Mouse (Mus musculus): ENCODE results near the gene Inhbe. TPM values are rescaled to one million over a fixed set of nuclear protein-coding genes. Genes with fewer than 3 reads are reported as not detected.
A peak's percentile ranks its signal among the peaks of the same experiment; 100 is the strongest.

The Inhbe gene
- polyA plus RNA-seq, 2 experiments from 2014 or later = not detected

DNA sequence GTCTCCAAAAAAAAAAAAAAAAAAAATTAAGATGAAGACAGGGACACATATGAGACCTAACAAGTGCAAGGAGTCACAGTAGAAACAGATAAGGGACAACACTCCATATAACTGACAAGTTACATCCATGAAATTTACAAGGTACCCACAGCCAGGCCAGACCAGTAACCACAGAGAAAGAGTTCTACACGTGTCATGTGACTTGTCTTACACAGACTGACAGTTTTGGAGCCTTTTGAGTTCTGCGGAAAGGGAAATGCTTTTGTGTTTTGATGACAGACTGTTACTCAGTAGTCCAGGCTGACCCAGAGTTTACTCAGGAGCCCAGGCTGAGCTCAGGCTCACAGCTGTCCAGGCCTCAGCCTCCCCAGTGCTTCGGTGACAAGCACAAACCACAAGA, 11.2 kb downstream of the Inhbe start:
- no peak for ATAC-seq

GRCm38 (mm10) chr10:127341891-127342639, 12.1 kb downstream of the Inhbe start, which contains the start of gene Gli1:
Gene Gli1 (minus strand): TSS chr10:127341974.
- ATAC-seq = peak; percentile 56

DNA sequence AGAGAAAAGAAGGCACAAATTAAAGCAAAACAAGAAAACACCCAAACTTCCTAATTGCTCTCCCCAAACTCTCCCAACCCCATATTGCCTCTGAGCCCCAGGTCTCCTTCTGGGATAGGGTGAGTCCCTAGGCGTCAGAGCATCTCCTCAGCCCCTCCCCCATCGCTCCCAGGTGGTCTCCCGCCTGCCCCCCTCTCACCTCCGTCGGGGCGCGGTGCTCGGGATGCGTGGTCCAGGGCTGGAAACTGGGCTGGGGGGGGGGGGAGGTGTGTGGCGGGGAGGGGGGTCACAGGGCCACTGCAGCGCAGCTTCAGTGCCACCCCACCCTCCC, 12.9 kb downstream of the Inhbe start:
- ATAC-seq = no peak

DNA sequence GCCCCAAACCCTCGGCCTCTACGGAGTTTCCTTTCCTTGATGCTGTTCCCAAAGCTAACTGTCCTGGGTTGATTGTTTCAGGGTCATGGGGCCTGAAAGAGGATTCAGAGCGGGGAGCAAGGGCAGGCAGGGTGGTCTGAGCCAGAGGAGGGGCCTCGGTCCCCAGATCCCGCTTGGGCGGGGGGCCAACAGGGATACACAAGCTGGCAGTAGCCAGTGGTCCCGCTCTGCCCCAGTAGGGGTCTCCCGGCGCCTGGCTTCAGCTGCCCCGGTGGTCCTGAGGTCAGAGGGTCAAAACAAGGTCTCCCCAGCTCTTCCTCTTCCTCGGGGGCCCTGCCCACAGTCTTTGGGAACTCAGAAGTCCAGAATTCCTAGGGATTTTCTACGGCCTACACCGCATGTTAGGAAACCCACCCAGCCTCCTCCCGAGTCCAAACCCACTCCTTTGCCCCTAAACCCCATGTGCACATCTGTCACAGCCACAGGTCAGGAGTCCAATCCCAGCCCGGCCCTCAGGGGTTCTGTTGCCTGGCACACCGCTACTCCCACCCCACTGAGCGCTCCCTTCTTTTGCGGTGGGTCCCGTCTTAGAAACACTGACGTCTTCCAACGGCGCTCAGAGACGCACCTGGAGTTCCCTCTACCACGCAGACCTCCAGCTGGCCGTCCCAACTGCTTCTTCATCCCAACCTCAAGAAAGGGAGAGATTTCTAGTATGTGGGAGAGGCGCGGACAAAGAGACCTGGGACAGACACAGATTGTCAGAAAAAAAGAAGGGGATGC, 13.4 kb downstream of the Inhbe start:
- ATAC-seq = no peak

- ATAC-seq = no peak
Observed at GRCm38 (mm10) chr10:127339683-127340576, 14.3 kb downstream of the Inhbe start.

DNA sequence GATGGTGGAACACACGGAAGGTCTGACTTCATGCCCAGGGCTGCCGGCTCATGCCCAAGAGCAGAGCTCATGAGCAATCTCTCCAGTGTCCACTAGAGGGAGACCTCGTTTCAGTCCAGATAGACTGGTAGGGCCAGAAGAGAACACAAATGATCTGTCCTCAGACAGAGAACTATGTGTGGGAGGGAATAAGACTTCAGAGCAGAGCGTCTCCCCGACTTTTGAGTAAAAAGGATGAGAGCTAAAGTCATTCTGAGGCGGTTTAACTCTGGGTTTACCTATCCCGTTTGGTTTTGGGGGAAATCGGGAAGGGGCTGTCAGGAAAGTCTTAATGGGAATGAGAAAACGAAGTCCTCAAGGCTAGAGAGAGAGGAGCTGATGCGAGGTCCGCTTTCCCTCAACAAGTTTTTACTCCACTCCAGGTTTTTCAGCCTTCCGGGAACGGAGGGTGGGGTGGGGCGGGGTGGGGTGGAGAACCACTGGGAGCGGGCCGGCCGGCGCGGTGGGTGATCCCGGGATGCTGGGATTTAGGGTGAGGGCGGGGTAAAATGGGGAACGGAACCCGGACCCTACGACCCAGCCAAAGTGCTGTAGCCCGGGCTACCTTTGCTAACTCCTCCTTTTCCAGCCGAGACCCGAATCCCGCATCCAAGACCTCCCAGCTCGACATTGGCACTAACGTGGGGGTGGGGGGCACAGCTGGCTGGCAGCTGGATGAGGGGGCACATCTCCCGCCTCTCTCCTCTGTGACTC, 15.1 kb downstream of the Inhbe start:
- ATAC-seq = peak; percentile 83

- ATAC-seq = peak; percentile 40
Observed at GRCm38 (mm10) chr10:127337536-127338099, 16.6 kb downstream of the Inhbe start.

DNA sequence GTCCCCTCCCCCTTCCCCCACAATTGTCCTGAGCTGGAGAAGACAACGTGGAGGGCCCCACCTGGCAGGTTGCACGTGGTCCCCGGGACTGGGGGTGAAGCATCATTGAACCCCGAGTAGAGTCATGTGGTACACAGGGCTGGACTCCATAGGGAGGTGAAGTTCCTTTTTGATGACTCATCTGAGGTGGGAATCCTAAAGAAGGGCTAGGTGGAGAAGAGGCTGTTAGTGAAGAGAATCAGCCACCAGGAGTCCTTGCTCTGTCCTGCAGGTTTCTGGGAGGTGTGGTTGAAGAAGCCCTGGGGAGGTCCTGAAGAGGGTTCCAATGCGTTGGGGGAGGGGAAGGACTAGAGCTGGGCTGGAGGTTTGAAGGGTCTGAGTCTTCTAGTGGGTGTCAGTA, 17.3 kb downstream of the Inhbe start:
- no peak for ATAC-seq

- ATAC-seq = no peak
Observed at GRCm38 (mm10) chr10:127335271-127335670, 18.9 kb downstream of the Inhbe start.

GRCm38 (mm10) chr10:127333152-127333551, 21.1 kb downstream of the Inhbe start:
- peak; percentile 28 for ATAC-seq

- ATAC-seq = peak; percentile 44
Observed at GRCm38 (mm10) chr10:127332211-127332874, 21.9 kb downstream of the Inhbe start.

DNA sequence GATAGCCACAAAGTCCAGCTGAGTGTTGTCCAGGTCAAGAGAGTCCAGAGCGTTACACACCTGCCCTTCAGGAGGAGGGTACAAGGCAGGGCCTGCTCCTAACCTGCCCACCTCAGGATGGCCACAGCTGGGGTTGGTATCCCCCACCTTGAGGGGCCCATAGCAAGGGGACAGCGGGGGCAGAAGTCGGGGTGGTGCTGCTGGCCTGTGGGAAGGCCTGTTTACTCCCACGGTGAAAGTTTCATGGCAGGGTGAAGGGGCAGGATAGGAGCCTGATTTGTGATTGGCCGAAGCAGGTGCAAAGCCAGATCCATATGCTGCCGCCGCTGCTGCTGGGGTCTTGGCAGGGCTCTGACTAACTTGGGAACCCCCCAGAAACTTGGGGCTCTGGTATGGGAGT, 24.0 kb downstream of the Inhbe start:
- no peak for ATAC-seq

GRCm38 (mm10) chr10:127327461-127328145, 26.6 kb downstream of the Inhbe start:
- no peak for ATAC-seq

DNA sequence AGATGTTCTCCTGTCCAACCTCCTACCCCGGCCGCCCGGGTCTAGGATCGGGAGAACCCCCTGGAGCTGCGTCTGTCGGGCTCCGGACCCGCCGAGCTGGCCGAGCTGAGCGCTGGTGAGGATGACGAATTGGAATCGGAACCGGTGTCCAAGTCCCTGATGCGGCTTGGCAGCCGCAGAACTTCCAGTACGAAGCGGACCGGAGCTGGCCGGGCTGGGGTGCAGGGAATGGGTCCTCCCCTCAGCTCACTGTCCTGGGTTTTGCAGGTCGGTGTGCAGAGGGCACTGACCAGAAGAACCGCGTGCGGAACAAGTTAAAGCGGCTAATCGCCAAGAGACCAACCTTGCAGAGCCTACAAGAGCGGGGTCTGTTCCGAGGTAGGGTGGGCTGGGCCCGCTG, 27.4 kb downstream of the Inhbe start:
- ATAC-seq = no peak

DNA sequence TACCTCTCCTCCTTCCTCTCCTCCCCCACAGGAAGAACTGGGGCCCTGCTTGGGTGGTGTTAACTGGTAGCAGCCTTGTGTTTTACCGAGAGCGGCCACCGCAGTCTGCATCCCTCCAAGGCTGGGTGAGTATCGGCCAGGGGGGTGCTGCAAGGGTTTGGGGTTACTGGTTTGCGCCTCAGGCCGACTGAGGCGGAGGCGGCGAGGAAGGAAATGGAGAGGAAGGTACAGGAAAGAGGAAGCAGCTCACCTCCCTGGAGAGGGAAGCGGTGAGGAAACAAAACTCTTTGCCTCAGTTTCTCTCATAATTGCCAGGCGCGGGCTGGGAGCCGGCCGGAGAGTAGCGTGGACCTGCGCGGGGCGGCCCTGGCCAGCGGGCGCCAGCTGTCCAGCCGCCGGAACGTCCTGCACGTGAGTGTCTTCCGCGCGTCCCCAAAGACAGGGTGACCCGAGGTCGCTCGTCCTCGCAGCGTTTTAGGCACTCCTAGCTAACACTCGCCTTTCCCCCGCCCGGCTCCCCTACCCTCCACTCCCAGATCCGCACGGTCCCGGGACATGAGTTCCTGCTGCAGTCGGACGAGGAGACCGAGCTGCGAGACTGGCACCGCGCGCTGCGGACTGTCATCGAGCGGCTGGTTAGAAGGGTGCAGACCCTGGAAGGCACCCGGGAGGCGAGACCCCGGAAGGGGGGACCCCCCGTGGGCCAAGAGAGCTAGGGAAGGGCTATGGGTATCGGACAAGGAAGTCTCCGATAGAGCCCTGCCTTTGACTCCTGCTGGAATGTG, 28.0 kb downstream of the Inhbe start:
- peak; percentile 32 for ATAC-seq

DNA sequence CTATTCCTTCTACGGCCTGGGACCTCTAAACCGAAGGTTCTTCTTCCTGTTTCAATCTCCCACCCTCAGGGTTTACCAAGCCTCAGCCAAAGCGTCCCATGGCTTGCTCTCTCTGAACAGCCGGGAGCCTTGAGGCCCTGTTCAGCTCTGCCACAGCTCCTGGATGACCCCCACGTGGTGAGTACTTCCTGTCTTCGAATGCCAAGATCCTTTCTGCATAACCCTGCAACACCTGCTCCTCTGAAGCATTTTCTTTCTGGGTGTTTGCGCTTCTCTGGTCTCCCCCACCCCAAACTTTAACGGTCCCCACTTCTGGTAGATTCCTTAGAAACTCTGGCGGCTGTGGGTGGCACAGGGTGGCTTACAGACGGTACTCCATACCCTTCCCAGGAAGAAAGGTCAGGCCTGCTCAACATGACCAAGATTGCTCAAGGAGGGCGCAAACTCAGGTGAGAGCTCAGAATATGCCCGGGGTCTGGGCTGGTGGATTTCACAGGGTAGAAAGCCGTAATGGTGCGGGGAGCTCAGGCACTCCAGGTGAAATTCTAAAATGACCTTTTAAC, 28.7 kb downstream of the Inhbe start:
- ATAC-seq = peak; percentile 21

DNA sequence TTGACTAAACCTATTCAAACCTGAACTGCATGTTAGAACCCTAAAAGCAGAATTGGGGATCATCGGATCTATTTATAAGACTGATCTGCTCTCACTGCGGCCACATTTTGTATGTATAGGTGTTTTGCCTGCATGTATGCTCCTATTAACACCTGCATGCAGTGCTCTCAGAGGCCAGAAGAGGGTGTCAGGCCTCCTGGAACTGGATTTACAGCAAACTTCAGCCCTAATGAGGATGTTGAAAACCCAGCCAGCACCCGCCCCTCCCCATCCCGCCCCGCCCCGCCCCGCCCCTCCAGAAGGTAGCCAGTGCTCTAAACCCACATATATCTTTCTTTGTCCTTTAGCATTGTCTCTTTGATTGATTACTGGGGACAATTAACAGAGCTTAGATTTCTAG, 29.7 kb downstream of the Inhbe start:
- peak; percentile 74 for ATAC-seq

- ATAC-seq = no peak
Observed at GRCm38 (mm10) chr10:127323131-127323855, 30.9 kb downstream of the Inhbe start.

- no peak for ATAC-seq
Observed at GRCm38 (mm10) chr10:127322669-127323068, 31.5 kb downstream of the Inhbe start.

Data from CD4-positive, CD25-positive, alpha-beta regulatory T cell, adult 4 months (primary cell).